Mouse (Mus musculus): Measurements from ENCODE around the gene Slc25a3.

DNA sequence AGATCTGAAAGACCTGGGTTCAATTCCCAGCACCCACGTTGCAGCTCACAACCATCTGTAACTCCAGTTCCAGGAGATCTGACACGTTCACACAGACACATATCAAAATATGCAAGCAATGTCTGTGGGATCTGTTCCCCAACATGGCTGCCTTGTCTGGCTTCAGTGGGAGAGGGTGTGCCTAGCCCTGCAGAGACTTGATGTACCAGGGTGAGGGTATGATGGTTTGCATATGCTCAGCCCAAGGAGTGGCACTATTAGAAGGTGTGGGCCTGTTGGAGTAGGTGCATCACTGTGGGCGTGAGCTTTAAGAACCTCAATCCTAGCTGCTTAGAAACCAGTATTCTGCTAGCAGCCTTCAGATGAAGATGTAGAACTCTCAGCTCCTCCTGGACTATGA, 17.9 kb downstream of the Slc25a3 start:
- TF ChIP-seq GATA1 (IDR thresholded peaks at IDR 0.05; ENCODE audit: borderline replicate concordance, low read length) = no peak
- TF ChIP-seq CTCF (IDR thresholded peaks at IDR 0.05; ENCODE audit: low read depth, low read length) = no peak
- no peak for TF ChIP-seq POLR2AphosphoS5 (IDR thresholded peaks at IDR 0.05; ENCODE audit: insufficient replicate concordance, low read depth, low read length)
- TF ChIP-seq GATA2 (IDR thresholded peaks at IDR 0.05; ENCODE audit: borderline replicate concordance, low read depth, low read length) = no peak

All from G1E (cell line).